Mouse (Mus musculus): ENCODE data around the gene Ercc1. TPM values are rescaled to one million over a fixed set of nuclear protein-coding genes. Genes with fewer than 3 reads are reported as not detected.

Ercc1 gene
- 53.8 and 59.1 TPM in 2 replicates for polyA plus RNA-seq (2012; rRNA removed)

DNA sequence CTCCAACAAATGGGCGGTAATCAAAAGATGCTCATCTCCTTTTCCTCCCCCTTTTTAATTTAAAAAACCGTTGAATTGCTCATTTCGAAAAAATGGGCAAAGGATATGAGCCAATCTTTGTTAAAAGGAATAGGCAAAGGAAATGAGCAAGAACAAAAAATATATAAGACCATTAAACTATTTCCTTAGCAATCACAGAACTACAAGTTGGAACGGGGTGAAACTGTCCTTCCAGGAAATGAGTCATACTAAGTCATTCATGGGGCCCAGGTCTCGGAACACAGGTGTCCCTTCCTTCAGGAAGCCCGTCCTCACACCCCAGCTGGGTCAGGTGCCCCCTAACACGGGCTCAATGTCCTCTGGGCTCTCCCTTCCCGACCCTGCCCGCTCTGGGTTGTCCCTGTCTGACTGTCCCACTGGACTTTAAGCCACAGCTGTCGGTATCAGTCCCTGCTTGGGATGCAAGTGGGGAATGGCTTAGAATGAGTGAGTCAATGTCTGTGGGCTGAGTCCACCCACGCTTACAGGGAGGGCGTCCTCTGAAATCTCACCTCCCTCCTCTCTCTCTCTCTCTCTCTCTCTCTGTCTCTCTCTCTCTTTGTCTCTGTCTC, at the start of gene Ercc1:
Ercc1 (plus strand) TSS at position 542 of the 611 bp plus-strand sequence.
- peak within 1 kb of the TSS; percentile 67 for H3K27ac ChIP-seq (ENCODE audit: insufficient read depth, low read length)
- peaks cover 5% of the 10 kb centered on the region for H3K4me1 ChIP-seq (ENCODE audit: control insufficient read depth, insufficient read depth, low read length)
- H3K4me3 ChIP-seq (ENCODE audit: insufficient read depth, low read length): peak within 1 kb of the TSS; percentile 61
- TF ChIP-seq CTCF (IDR thresholded peaks at IDR 0.05; ENCODE audit: extremely low read depth, insufficient read depth, low read length): no peak

DNA sequence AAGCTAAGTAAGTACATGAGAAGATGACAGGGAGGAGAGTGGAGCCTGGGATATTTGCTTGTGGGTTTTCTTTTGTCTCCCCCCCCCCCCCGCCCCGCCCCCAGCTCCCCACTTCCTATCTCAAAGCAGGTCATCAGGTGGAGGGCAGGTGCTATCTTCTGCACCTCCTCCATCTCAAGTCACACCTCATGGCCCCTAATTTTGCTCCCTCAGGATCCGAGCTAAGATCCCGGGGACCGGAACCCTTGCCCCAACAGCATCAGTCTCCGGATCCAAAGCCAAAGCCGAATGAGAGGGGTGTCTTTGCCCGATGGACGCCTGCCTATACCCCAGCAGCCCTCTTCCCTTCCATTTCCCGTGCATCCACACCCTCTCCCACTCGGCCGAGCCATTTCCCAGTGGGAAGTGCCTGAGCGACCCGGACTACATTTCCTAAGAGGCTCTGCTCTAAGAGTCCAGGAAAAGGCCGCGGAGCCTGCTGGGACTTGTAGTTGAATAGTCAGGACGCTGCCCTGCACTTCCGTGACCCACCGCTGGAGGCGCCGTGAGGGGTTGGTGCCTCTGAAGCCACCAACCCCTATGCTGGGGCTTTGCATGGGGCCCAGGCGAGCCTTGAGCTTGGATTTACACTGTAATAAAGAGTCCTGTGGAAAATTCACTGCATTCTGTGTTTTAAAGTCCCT, 48.9 kb upstream of the Ercc1 start:
- TF ChIP-seq POLR2A (IDR thresholded peaks at IDR 0.05; ENCODE audit: extremely low read depth, insufficient read depth, low read length) (0 out of 2 replicates have a peak, but pooled peaks have one; percentile 20), CTCF (IDR thresholded peaks at IDR 0.05; ENCODE audit: extremely low read depth, insufficient read depth, low read length) (peak; percentile 82)
- Histone ChIP-seq H3K27ac (ENCODE audit: insufficient read depth, low read length) (no peak overlapping the region), H3K4me3 (ENCODE audit: insufficient read depth, low read length) (no peak overlapping the region), H3K4me1 (ENCODE audit: control insufficient read depth, insufficient read depth, low read length) (no peaks in the 10 kb centered on the region)

DNA sequence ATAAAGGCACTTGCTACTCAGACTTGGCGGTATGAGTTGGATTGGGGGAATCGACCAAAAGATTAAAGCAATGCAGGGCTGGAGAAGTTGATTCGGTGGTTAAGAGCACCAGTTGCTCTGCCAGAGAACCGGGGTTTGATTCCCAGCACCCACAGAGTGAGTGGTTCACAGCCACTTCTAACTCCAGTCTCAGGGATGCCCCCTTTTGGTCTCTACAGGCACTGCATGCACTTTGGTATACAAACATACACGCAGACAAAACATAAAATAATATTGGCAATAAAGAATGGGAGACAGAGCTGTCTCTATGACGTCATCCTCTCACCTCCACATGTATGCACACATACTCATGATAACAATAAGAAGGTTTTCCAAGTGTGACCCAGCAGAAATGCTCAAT, 47.5 kb upstream of the Ercc1 start:
- H3K4me3 ChIP-seq (ENCODE audit: insufficient read depth, low read length): no peak overlapping the region
- no peaks in the 10 kb centered on the region; the same call in 1 of the 2 replicates for H3K4me1 ChIP-seq (ENCODE audit: control insufficient read depth, insufficient read depth, low read length)
- H3K27ac ChIP-seq (ENCODE audit: insufficient read depth, low read length): no peak overlapping the region
- TF ChIP-seq CTCF (IDR thresholded peaks at IDR 0.05; ENCODE audit: extremely low read depth, insufficient read depth, low read length) (no peak), POLR2A (IDR thresholded peaks at IDR 0.05; ENCODE audit: extremely low read depth, insufficient read depth, low read length) (no peak)

DNA sequence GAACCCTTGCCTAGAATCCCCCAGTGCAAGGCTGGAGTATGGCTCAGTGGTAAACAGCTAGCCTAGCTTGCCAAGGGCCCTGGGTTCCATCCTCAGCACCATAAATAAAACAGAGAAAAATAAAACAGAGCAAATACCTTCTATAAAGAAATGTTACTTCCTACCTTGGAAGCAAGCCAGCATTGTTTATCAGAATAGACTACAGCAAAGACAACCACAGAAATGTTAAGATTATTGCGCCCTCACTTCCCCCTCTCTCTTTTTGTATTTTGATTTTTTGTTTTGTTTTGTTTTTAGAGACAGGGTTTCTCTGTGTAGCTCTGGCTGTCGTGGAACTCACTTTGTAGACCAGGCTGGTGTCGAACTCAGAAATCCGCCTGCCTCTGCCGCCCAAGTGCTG, 46.8 kb upstream of the Ercc1 start:
- TF ChIP-seq CTCF (IDR thresholded peaks at IDR 0.05; ENCODE audit: extremely low read depth, insufficient read depth, low read length) (no peak), POLR2A (IDR thresholded peaks at IDR 0.05; ENCODE audit: extremely low read depth, insufficient read depth, low read length) (no peak)
- Histone ChIP-seq H3K4me3 (ENCODE audit: insufficient read depth, low read length) (no peak overlapping the region), H3K27ac (ENCODE audit: insufficient read depth, low read length) (no peak overlapping the region), H3K4me1 (ENCODE audit: control insufficient read depth, insufficient read depth, low read length) (no peaks in the 10 kb centered on the region; the same call in 1 of the 2 replicates)

DNA sequence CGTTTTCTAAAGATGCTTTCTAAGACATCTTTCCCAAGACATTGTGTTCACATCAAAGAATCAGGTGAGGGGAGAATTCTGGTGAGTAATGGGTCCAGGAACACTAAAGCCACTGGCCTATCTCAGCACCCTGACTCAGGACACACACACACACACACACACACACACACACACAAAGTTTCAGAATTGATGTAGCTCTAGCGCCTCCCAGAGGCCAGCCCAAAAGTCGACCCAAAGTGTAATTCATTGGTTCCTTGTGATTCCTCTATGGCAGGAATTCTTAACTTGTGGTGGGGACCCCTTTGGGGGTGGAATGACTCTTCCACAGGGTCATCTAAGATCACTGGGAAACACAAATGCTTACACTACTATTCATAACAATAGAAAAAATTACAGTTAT, 45.4 kb upstream of the Ercc1 start:
- H3K4me3 ChIP-seq (ENCODE audit: insufficient read depth, low read length): no peak overlapping the region
- no peak overlapping the region for H3K27ac ChIP-seq (ENCODE audit: insufficient read depth, low read length)
- no peaks in the 10 kb centered on the region; the same call in 1 of the 2 replicates for H3K4me1 ChIP-seq (ENCODE audit: control insufficient read depth, insufficient read depth, low read length)
- TF ChIP-seq POLR2A (IDR thresholded peaks at IDR 0.05; ENCODE audit: extremely low read depth, insufficient read depth, low read length) (no peak), CTCF (IDR thresholded peaks at IDR 0.05; ENCODE audit: extremely low read depth, insufficient read depth, low read length) (peak; percentile 91)

DNA sequence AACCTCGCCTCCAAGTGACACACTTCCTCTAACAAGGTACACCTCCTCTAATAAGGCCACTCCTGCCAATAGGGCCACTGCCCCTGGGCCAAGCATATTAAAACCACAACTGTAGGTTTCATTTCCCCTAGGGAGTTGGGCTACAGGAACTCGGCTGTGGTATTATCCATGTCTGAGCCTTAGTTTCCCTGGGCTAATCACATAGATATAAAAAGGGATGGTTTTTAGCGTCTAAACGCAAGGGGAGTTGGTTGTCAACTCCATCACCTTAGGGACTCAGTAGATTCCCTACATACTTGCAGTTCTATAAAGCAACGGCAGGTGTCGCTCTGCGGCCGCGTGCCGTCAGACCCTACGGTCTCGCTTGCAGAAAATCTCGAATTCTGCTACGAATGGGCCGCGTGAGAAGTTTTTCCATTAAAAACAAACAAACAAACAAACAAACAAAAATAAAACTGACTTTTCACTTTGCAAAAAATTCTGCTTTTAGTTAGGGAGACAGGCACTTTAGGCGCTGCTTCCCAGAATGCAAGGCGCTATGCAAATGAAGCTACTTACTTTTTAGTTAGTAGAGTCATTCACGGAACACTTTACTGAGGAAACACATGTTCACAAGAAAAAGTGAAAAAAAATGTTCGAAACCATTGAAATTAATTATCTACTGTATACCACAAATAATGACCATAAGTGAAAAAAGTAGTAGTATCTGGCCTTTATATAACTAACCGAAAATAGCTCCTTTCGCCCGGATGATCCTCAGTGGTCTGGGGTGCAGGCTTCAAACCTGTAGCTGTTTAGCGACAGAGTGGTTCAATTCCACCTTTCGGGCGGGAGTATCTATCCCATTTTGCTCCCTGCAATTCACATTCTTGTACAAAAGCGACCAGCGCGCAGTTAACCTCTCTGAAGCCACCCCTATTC, 43.8 kb upstream of the Ercc1 start:
- Histone ChIP-seq H3K27ac (ENCODE audit: insufficient read depth, low read length) (no peak overlapping the region), H3K4me3 (ENCODE audit: insufficient read depth, low read length) (peak overlapping the region; percentile 43), H3K4me1 (ENCODE audit: control insufficient read depth, insufficient read depth, low read length) (no peaks in the 10 kb centered on the region; the same call in 1 of the 2 replicates)
- TF ChIP-seq CTCF (IDR thresholded peaks at IDR 0.05; ENCODE audit: extremely low read depth, insufficient read depth, low read length): peak; percentile 95
- TF ChIP-seq POLR2A (IDR thresholded peaks at IDR 0.05; ENCODE audit: extremely low read depth, insufficient read depth, low read length): no peak

DNA sequence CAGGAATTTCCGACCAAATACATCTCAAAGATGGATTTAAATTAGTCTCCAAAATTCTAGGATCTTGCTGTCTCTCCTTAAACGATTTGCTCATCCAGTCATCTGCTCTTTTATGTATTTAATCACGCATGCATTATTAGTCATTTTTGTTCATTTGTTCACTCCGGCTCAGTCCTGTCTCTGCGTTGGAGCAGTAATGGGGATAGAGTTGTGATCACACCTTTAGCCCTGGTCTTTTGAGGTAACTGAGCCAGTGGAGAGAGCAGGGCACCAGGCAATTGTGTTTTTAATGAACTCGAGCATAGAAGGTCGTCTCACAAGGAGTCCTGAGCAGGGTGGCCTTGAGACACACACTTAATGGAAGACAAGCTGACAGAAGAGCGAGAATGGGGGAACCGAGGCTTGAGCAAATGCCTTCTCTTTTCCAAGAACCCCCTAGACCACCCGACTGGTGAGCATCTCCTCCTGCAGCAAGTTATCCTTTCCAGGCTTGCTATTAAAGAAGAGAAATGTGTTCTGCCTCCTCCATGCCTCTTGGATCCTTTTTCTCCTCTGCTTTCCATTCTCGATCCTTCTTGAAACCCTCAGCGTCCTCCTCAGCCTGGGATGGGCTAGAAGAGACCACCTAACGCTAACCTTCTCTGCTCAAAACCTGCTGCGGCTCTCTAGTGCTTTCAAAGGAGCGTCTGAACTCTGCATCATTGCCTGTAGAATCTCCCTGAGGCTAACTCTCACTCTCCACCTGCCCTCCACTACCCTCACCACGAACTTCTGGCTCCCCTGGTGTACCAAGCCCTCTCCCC, 42.9 kb upstream of the Ercc1 start:
- Histone ChIP-seq H3K4me1 (ENCODE audit: control insufficient read depth, insufficient read depth, low read length) (no peaks in the 10 kb centered on the region; the same call in 1 of the 2 replicates), H3K27ac (ENCODE audit: insufficient read depth, low read length) (no peak overlapping the region), H3K4me3 (ENCODE audit: insufficient read depth, low read length) (peak overlapping the region; percentile 43)
- TF ChIP-seq CTCF (IDR thresholded peaks at IDR 0.05; ENCODE audit: extremely low read depth, insufficient read depth, low read length): no peak
- no peak for TF ChIP-seq POLR2A (IDR thresholded peaks at IDR 0.05; ENCODE audit: extremely low read depth, insufficient read depth, low read length)

DNA sequence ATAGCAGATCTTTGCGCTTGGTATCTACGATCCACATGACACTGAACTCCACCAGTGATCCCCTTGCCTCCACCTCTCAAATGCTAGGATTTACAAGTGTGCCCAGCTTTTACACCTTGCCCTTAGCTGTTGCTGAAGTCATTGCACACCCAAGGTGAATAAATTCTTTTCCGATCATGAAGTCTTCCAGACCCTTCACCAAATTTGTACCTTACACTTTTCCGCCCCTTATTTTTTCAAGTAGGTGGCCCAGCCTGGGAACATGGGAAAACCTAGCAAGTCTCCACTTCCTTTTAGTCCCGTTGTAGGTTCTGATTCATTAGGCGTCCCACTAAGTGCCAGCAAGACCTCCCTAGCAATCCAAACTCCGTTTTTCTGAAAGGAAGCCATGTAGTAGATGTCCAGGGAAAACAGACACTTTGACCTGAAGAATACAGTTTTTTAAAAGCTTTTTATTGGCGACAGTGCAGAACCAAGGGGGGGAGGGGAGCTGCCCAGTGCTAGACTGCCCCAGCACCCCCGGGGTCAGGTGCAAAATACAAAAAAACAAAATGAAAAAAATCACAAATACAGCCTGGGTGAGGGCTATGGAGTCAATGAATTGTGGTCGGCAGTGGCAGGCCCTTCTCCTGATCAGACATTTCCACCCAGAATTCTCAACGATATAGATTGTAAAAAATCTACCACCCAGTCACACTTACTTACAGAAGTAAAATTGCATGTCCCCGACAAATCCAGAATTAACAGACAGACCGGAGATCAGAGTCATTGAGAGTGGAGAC, 42.1 kb upstream of the Ercc1 start:
- Histone ChIP-seq H3K4me3 (ENCODE audit: insufficient read depth, low read length) (no peak overlapping the region), H3K27ac (ENCODE audit: insufficient read depth, low read length) (no peak overlapping the region), H3K4me1 (ENCODE audit: control insufficient read depth, insufficient read depth, low read length) (no peaks in the 10 kb centered on the region; the same call in 1 of the 2 replicates)
- TF ChIP-seq CTCF (IDR thresholded peaks at IDR 0.05; ENCODE audit: extremely low read depth, insufficient read depth, low read length) (no peak), POLR2A (IDR thresholded peaks at IDR 0.05; ENCODE audit: extremely low read depth, insufficient read depth, low read length) (no peak)

All from cortical plate, adult 2 months (tissue).